Mouse (Mus musculus) cerebellum, postnatal 36 days (tissue): ENCODE results near the gene Ush2a.

Experiments used
- DNase-seq, 2 experiments: peaks; one replicate each; pipeline ENCODE4 v3.0.0; 2021 to 2022; ENCODE audit warnings: mixed read lengths in 2 of 2

Gene Ush2a

DNA sequence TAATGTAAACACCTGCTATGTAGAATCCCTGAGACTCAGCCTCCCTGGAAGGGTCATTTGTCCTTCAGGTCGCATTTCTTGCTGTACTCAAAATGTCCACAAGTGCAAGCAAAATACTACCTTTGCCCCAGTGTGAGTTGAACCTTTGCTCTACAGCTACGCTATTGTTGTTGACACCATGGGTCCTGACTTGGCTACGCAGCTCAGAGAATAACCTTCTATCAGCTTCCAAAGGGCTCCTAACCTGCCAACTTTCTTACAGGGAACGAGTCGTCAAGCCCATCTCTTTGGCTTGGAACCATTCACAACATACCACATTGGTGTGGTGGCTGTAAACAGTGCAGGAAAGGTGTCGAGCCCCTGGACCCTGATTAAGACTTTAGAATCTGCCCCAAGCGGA lies 644.4 kb downstream of the Ush2a start:
- no peak for DNase-seq

DNA sequence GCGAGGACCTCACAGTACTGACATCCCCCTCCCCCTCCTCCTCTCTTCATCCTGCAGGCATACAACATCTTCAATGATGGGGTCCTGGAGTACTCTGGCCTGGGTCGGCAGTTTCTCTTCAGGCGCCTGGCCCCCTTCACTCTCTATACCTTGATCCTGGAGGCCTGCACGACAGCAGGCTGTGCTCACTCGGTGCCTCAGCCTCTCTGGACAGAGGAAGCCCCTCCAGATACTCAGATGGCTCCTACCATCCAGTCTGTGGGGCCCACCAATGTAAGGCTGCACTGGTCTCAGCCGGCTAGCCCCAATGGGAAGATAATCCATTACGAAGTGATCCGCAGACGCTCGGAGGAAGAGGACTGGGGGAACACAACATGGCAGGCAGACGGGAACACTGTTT lies 648.8 kb downstream of the Ush2a start:
- no peak for DNase-seq

DNA sequence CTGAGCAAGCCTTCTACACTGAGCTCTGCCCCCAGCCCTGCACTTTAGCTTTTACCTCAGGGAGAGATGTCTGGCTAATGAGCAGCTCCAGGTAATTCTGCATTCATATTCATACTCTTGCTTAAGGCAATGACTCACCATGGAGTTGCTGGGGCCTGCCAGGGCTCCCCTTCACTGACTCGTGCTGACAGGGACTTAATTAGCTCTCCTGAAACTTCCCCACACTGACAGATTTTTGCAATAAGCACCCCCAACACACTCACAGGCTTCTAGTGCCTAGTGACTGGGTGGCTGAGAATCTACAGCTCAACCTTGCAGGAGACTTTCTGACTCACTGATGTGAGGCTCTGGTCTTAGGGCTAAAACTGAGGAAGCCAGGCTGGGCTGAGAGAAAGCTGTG lies 658.1 kb downstream of the Ush2a start:
- DNase-seq: no peak

DNA sequence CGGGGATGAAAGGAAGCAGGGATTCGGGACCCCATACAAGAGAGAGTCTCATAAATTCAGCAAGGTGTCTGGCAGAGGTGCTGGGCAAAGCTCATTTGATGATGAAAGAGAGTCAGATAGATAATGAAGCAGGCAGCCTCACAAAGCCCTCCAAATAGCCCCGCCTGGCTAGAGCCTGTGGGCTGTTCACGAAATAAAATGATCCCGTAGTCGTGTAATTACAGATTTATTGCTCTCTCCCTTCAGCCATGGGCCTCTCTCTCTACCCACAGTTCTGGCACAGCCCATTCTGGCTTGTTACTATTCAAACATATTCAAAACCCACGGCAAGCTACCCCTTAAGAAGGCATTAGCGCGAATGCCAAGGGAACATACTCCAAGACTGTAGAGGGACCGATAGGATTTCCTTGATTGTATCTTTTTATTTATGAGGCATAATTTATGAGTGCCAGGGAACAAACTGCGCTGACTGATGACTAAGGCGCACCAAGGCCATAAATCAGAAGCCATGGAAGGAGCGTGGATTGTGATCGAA lies 675.5 kb downstream of the Ush2a start:
- DNase-seq: no peak

DNA sequence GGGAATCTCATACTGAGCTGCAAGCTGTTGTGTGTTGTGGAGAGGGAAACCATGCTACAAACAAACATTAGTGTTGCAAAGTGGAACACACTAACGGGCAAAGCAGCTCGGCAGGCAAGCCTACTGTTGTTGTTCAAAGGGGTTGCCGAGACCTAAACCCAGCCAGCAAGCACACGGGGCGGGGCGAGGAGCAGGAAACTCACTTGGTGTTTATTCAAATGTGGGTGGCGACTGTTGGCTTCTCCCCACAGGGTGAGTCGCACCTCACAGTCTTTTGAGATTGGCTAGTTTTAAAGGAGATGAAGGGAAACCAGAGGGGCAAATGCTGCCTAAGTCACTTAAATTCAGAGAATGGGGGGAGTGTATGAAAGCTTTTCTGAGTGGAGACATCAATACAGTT lies 683.5 kb downstream of the Ush2a start:
- DNase-seq: no peak

DNA sequence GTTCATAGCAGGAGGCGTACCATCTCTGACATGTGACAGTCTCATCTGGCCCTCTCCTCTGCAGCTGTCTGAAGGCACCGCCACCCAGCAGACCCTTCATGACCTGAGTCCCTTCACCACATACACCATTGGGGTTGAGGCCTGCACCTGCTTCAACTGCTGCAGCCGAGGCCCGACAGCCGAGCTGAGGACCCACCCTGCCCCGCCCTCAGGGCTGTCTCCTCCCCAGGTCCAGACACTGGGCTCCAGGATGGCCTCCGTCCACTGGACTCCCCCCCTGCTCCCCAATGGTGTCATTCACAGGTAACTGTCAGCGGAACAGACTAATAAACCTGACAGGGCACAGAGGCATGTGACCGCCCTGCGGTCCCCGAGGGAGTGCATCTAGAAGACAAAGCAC lies 685.0 kb downstream of the Ush2a start:
- no peak for DNase-seq

DNA sequence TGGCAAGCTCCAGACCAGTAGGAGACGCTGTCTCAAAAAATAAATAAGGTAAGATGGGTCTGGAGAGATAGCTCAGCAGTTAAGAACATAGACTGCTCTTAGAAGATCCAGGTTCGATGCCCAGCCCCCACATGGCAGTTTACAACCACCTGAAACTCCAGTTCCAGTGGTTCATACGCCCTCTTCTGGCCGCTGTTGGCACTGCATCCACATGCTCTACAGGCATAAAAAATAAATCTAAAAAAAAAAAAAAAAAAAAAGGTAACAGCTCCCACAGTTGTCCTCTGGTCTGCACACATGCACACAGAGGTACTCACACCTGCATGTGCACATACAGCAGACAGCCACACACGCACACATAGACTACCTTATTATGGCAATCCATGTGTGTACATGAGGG lies 686.0 kb downstream of the Ush2a start:
- DNase-seq: peak in 1 of 2 experiments; percentile 14

DNA sequence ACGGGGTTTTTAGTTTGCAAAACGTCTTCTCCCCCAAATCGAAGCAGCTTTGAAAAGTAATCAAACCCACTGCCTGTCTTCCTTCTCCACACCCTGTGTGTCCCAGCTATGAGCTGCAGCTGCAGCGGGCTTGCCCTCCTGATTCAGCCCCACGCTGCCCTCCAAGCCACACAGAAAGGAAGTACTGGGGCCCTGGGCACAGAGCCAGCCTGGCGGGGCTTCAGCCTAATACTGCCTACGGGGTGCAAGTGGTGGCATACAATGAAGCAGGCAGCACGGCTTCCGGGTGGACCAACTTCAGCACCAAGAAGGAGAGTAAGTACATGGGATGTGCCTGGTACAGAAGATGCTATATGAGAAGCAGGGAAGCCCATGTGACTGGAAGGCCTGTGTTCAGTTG lies 686.5 kb downstream of the Ush2a start:
- no peak for DNase-seq

DNA sequence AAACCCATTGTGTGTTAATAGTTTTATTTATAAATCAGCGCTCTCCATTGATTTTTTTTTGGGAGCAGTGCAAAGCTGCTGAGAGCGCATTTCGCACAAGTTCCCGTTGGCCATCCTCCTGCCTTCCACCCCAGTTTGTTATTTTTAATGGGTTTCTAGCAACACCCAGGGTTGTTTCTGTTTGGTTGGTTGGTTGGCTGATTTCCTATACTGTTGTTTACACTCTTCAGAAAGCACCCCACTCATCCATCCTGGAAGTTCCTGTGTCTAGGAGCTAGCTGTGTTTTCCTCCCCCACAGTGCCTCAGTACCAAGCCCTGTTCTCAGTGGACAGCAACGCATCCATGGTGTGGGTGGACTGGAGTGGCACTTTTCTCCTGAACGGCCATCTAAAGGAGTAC lies 689.3 kb downstream of the Ush2a start:
- no peak for DNase-seq

DNA sequence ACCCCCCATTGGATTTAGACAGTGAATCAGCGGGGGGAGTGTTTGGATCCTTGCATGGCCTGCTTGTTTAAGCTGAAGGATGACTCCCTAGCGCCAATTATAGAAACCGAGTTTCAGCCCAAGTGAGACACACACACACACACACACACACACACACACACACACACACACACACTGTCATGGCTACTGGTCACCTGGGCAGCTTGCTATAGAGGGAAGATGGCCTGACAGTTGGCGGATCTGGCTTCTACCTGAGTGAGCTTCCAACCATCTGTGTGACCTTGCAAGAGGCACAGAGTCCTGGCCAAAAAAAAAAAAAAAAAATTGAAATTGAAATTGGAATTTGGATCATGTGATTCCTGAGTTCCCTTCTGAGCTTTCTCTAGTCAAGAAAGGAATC lies 690.7 kb downstream of the Ush2a start:
- peak; percentile 18 to 39 for DNase-seq

DNA sequence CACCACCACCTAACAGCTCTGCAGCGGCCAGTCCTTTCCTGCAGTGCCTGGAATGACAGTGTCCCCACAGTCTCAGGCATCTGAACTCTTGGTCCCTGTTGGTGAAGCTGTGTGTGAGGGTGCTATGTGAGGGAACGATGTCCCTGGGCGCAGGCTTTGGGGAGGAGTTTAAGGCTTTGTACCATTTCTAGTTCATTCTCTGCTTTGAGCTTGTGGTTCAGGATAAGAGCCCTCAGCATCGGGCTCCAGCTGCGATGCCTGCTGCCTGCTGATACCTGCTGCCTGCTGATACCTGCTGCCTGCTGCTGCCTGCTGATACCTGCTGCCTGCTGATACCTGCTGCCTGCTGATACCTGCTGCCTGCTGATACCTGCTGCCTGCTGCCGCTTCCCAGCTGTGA lies 711.3 kb downstream of the Ush2a start:
- DNase-seq: no peak

DNA sequence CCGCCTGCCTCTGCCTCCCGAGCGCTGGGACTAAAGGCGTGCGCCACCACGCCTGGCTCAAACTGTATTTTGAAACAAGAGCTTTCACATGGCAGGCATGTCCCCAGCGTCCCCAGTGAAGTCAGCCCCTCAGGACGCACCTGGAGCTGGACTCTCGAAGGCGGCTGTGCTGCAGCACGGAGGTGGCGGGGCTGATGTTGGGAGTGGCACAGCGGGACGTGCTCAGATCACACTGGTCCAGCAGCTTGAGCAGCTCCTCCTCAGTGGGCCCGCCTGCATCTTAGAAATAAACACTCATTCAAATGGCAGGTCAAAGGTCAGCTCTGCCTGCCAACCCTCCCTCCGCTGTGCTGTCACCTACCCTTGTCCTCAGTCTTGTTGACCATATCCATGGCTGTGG lies 712.1 kb downstream of the Ush2a start:
- no peak for DNase-seq

DNA sequence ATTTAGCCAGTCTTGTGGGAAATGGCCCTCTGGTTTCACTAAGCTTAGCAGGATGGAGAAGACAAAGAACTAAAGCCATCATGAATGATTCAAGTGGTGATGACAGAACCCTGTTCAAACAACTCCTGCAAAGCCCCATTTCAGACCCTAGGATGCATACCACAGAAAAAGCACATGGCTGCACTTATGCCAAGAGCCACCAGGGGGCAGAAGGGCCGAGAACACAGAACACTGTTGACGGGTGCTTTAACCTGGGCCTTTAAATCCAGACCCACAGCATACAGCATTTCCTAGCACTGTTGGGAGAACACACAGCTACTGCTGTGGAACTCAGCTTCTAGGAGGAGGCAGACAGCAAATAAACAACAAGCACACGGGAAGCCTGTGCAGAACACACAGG lies 718.2 kb downstream of the Ush2a start:
- peak; percentile 56 to 64 for DNase-seq

DNA sequence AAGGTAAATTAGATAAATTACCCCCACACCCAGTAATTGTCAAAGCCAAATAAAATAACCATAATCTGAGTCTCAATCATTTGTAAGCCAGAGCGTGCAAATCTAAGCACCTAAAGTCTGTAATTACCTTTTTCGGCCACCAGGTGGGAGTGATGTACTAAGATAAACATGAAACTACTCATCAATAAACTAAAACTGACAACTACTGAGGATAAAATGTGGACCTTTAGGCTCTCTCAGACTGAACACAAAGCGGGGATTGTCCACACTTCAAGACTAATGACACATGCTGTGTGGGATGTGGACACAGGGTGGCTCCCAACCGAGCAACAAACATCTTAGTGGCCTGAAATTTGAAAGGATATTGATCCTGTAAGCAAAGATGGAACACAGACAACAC lies 731.4 kb downstream of the Ush2a start:
- peak in 1 of 2 experiments; percentile 42 for DNase-seq

DNA sequence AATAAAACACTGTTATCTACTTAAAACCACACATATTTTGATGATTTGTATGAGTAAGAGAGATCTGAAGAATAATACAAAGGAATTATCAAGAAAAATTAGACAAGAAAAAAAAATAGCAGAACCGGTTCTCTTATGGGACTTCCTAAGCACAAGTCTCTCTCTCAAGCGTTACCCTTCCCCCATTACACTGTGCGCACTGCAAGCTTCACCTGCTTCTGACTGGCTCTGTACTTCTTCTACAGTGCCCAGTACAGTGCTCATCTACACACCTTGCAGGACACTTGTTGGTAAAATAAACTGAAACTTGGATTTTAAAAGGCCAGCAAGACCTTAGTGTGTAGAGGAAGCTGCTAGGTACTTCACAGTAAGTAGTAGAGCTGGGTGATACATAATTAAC lies 736.1 kb downstream of the Ush2a start:
- DNase-seq: no peak

DNA sequence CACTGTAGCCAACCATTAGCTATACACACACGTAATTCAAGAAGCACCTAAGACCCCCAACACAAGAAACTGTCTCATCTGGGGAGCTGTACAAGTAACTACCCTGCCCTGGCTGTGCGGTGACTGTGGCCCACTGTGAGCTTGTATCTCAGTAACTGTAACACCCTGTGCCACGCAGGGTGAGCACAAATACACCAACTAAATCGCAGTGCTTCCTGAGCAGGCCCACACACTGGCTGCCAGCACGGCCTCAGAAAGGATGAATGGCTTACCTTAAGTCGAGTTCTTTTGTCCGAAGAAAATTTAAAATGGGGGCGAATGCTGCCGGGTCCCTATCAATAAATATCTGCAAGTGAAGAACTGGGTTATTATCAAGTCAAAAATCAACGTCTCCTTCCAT lies 738.2 kb downstream of the Ush2a start:
- DNase-seq: no peak

DNA sequence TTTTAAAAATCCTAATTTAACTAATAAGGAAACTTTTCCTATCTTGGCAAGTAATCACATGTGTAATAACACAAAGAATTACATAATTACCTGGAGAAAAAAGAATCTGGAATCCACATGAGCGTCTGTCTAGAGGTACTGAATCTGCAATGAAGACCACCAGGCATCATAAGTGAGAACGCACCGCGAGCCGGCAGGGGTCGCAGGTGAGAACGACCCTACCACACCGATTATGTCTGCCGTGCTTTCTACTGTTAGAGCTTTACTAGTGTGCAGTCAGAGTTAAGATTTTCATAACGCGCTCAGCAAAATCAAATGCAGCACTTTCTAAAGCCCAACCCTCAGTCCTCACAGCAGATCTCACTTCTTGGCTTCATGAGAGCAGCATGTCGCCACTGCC lies 740.0 kb downstream of the Ush2a start:
- DNase-seq: no peak

DNA sequence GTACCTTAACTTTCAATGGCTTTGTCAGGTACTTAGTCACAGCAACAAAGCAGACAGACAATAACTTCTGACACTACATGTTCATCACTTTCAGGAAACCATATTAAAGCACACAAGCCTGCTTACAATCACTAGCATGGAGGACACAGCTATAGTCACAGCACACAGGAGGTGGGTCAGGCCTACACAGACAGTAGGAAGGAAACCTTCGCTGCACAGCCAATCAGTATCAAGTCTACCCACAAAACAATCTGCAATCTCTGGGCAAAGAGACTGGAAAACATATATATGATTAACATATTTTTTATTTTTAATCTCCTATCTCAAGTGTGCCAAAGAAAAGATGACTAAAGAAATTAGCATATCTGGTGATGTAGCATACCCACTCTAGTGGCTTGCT lies 743.0 kb downstream of the Ush2a start:
- no peak for DNase-seq

DNA sequence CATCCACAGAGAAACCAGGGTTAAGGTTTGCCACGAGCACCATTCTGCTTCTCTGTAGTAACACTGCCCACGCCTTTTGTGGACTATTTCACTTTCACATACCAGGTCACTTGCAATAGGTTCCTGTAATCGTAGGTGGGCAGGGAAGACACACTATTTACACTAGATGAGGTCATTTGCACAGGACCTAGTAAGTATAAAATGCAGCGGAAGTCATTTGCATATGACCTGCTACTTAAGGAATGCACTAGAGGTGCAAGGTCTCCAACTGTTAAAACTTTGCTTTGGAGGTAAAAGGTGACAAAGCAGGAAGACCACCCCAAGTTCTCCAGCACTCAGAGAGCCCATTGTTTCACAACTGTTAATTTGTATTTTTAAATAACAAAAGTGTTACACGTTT lies 744.4 kb downstream of the Ush2a start:
- no peak for DNase-seq

DNA sequence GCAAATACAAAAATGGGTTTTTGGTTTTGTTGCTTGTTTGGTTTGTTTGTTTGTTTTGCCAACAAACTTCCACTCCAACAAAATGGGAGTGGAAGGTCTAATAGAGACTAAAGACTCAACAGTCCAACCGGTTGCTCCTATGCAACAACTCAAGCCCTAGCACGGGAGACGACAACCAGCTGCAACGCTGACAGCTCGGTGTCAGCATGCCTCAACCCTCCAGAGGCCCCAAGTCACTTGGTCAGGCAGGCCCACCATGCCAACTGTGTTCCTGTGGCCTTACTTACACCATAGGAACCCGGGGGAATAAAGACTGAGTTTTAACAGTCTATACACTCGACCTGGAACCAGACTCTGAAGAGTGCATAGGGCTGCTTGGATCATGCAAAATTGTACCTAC lies 745.0 kb downstream of the Ush2a start:
- no peak for DNase-seq

DNA sequence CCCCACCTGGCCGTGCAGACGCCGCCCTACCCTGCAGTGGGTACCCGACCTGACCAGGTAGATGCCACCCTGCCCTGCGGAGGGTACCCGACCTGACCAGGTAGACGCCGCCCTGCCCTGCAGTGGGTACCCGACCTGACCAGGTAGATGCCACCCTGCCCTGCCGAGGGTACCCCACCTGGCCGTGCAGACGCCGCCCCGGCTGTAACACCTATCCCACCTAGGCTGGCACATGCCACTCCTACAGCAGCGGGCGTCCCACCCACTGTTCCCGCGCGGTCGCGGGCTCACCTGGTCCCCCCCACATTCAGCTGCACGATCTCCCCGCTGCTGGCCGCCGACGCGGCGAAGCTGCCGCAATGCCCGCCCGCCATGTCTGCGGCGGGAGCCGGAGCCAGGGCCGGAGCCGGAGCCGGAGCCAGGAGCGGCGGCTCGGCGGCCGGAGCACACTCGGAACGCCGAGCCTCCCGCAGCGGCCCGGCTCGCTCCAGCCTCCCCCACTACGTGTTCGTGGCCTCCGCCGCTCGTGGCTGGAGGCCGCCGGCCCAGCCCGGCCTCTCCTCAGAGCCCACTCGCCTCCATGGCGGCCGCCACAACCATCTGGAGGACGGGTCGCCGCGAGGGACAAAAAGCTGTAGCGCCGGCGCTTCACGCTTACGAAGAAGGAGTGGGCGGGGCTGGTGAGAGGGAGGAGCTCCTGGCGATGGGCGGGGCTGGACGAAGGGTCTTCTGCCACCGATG lies 745.6 kb downstream of the Ush2a start, which contains the start of gene Kctd3:
TSS of gene Kctd3 (minus strand) at position 603 of the 741 bp plus-strand sequence.
- DNase-seq: peak; percentile 99

DNA sequence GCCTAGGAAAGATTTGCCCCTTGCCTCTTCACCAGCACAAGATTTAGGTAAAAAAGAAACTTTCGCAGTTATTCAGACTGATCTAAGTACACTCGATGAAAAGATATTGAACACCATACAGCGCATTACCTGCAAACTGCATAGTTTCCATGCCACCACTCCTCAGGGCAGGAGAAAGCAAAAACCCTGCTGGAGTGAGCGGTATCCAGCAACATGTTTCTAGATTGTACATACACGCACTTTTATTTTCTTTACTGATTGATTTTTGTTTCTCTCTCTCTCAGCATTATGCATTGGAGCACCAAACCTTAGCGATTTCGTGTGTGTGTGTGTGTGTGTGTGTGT lies 746.1 kb downstream of the Ush2a start:
- no peak for DNase-seq

DNA sequence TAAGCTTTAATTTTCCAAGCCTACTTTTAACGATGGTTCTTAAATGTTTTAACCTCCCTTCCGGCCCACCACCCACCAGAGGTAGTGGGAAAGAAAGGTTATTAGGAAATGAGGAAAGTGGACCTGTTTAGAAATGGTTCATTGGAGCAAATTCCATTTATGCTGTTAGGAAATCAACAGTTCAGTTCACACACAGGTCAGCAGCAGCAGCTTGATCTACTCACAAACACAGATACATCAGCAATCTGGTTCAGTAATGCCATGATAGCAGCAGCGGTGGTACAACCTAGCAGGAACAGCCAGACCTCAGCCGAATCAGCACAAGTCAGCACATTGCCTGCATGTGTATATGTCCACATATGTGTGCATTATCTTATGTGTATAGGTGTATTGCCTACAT lies 748.8 kb downstream of the Ush2a start:
- DNase-seq: no peak

DNA sequence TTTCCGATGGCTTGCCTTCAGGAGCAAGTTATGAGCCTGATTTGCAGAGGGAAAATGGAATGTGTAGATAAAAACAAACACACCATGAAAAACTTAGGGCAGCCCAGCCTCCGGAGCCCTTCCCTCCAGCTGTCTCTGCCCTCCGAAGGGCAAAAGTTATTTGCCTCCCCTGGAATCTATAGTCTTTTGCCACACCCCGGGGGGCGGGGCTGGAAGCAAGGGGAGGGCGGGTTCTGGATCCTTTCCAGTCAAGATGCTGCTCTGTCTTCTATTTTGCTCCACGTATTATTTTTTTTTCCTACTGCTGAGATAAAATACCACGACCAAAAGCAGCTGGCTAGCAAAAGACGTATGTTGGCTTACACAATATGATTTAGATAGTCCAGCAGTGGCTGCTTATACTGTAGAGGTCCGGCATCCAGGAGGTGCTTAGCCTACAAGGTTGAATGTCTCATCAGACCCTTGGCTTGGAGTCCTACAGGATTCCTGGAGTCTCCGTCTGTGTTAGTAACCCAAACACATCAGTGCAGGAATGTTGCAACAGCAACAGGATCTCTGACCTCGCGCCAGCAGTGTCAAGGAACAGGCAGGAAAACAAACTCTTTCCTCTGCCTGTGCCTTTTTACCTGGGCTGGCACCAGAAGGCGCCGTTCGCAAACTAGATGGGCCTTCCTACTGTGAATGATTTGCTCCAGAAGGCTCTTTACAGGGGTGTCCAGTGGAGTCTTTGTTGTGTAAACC lies 751.2 kb downstream of the Ush2a start:
- no peak for DNase-seq

DNA sequence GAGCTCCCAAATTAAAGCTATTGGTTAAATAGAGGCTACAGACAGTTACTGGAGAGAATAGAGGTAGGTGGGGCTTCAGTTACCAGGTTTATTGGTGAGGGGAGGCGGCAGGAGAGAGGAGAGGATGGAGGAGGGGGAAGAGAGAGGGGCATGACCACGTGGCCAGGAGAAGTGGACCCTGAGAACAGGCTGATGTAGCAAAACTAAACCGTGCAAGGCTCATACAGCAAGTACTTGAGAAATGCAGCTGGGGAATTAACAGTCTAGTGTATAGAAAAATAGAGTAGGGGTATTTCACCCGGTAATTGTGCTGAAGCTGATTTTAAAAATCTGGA lies 751.7 kb downstream of the Ush2a start:
- no peak for DNase-seq
